Mouse (Mus musculus) thymus, adult 2 months (tissue): ENCODE measurements around the gene Htr5b.

Source experiments
- CTCF ChIP-seq: fragments of 200-500 bp; IDR thresholded peaks from 2 replicates; pipeline ENCODE4 v1.5.1; 2012; ENCODE audit warnings: mild to moderate bottlenecking, control low read depth, low read length, moderate library complexity, borderline replicate concordance; ENCODE audit not compliant: control insufficient read depth, poor library complexity, insufficient read depth; ENCODE audit errors: extremely low read depth
- POLR2A ChIP-seq: fragments of 200-500 bp; IDR thresholded peaks from 2 replicates; pipeline ENCODE4 v1.6.1; 2012; ENCODE audit warnings: mild to moderate bottlenecking, low read length, control low read depth, moderate library complexity; ENCODE audit not compliant: control insufficient read depth, poor library complexity, insufficient read depth; ENCODE audit errors: extremely low read depth

- TF ChIP-seq CTCF = no peak
- TF ChIP-seq POLR2A = no peak
Measured at GRCm38 (mm10) chr1:121546844-121547243, 18.6 kb upstream of the Htr5b start.
